Mouse (Mus musculus) liver, postnatal 0 days (tissue): ENCODE data around the gene Syne4.

Experiments used
- CTCF ChIP-seq: sonication (generic); IDR thresholded peaks from 2 replicates; pipeline ENCODE4 v1.5.1; 2016; ENCODE audit warnings: antibody characterized with exemption, low read depth
- EP300 ChIP-seq: IDR thresholded peaks from 2 replicates; pipeline ENCODE4 v1.6.1; 2016; ENCODE audit warnings: antibody characterized with exemption, low read depth, mild to moderate bottlenecking

GRCm38 (mm10) chr7:30326427-30326826, 11.8 kb downstream of the Syne4 start:
- TF ChIP-seq EP300 (no peak), CTCF (no peak)
